Mouse (Mus musculus): Measurements from ENCODE around the gene Adgre5. TPM values are rescaled to one million over a fixed set of nuclear protein-coding genes. Genes with fewer than 3 reads are reported as not detected.

The Adgre5 gene
- polyA plus RNA-seq (2015; fragmentation: Nextera tagmentation; extraction: Ambion mirVana), result 16.9 and 17.1 TPM in 2 replicates

DNA sequence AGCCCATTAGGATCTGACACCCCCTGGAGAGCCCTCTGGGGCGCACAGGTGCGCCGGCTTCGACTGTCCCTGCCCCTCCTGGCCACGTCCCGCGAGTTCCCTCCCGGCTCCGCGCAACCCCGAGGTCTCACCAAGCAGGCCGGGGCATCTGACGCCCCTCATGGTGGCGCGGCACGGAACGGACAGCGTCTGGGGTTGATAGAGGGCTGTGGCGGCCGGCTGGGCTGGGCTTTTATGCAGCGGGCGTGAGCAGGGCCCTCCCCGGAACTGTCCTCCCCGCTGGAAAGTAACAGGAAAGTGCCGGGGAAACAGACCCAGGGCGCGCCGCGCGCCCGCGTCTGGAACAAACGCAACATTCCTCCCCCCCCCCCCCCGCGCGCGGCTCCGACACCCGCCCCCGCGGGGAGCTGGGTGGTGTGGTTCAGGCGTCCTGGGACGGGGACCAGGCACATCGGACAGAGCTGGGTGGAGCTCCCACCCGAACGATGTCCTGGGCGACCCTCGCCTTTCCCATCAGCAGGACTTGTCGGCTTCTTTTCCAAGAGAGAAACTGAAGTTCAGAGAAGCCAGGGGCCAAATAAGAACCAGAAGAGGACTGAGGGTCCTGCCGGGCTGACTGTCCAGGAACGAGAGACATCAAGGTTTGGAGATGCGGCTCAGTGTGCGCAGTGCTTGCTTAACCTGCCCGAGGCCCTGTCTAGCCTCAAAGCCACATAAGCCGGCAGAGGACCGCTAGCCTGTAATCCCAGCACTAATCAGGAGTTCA, at the start of gene Adgre5:
Gene Adgre5, minus strand, starts transcription at position 351 of the 766 bp plus-strand sequence.
- H3K9ac ChIP-seq (ENCODE audit: low read length), result peak within 1 kb of the TSS; percentile 78
- ATAC-seq (ENCODE audit: low FRiP score, low TSS enrichment) (peak; percentile 83), DNase-seq (ENCODE audit: low spot score) (peak; percentile 78)
- H3K4me3 ChIP-seq (ENCODE audit: low read depth, low read length), result peak within 1 kb of the TSS; percentile 69
- H3K27me3 ChIP-seq (ENCODE audit: control insufficient read depth, insufficient read depth, low read length), result no peaks in the 10 kb centered on the region
- 2% methylated on average over 40 of the region's 56 CpGs for WGBS
- H3K4me1 ChIP-seq (replicated peaks; ENCODE audit: control insufficient read depth, insufficient read depth), result peaks cover 5% of the 10 kb centered on the region; the same call in 1 of the 2 replicates
- no peaks in the 10 kb centered on the region for H3K36me3 ChIP-seq (ENCODE audit: control insufficient read depth, insufficient read depth, low read length)
- H3K27ac ChIP-seq (replicated peaks), result peak within 1 kb of the TSS; percentile 89
- H3K9me3 ChIP-seq (ENCODE audit: control insufficient read depth, low read length), result no peaks in the 10 kb centered on the region
- TF ChIP-seq CTCF (IDR thresholded peaks at IDR 0.05; ENCODE audit: low read depth), result peak; percentile 27
- TF ChIP-seq EP300 (optimal IDR thresholded peaks at IDR 0.05), result no peak
- peak within 1 kb of the TSS; percentile 85 for H3K4me2 ChIP-seq (replicated peaks; ENCODE audit: low read depth)

DNA sequence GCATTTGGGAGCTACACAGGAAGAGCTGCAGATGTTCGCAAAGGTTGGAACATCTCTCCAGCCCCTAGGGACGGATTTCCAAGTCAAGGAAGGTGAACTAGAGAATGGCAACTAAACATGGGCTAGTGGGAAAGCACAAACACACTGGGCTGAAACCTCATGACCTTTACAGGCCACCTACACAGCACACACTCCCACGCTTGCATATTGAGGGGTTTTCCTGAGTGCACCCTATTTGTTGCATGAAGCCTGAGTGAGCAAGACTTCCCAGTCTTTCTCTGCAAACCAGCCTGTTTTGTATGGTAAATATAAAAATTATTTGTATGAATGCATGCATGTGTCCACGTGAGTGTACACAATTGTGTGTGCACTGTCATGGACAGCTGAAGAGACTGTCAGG, 48.7 kb upstream of the Adgre5 start:
- Histone ChIP-seq H3K27ac (replicated peaks) (no peak overlapping the region), H3K9ac (ENCODE audit: low read length) (no peak overlapping the region), H3K36me3 (ENCODE audit: control insufficient read depth, insufficient read depth, low read length) (no peaks in the 10 kb centered on the region), H3K4me2 (replicated peaks; ENCODE audit: low read depth) (no peak overlapping the region), H3K4me1 (replicated peaks; ENCODE audit: control insufficient read depth, insufficient read depth) (no peaks in the 10 kb centered on the region), H3K27me3 (ENCODE audit: control insufficient read depth, insufficient read depth, low read length) (no peaks in the 10 kb centered on the region), H3K4me3 (ENCODE audit: low read depth, low read length) (no peak overlapping the region), H3K9me3 (ENCODE audit: control insufficient read depth, low read length) (no peaks in the 10 kb centered on the region)
- no peak for TF ChIP-seq EP300 (optimal IDR thresholded peaks at IDR 0.05)
- TF ChIP-seq CTCF (IDR thresholded peaks at IDR 0.05; ENCODE audit: low read depth), result no peak
- no peak for DNase-seq (ENCODE audit: low spot score)
- ATAC-seq (ENCODE audit: low FRiP score, low TSS enrichment), result no peak
- WGBS, result 69% methylated on average over 4 of the region's 4 CpGs

DNA sequence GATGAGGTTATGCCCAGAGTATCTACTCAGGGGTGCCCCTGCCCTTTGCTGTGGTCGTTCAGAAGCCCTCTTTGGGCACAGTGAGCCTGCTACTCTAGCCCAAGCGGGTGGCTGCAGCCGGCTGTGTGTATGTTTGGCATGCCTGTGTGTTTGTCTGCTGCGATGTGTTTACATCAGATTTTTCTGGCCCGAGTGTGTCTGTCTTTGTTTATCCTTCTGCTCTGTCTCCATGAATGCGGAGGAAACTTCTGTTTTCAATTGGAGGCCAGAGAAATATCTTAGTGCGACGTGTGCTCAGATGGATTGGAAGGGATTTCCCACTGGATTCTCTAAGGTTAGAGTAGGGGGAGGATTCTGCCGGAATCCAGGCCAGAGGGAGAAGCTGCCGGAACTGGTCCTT, 43.9 kb upstream of the Adgre5 start:
- no peak overlapping the region; the same call in 1 of the 2 replicates for H3K4me2 ChIP-seq (replicated peaks; ENCODE audit: low read depth)
- H3K36me3 ChIP-seq (ENCODE audit: control insufficient read depth, insufficient read depth, low read length), result no peaks in the 10 kb centered on the region
- peak overlapping the region; percentile 65; the same call in 1 of the 2 replicates for H3K27ac ChIP-seq (replicated peaks)
- TF ChIP-seq CTCF (IDR thresholded peaks at IDR 0.05; ENCODE audit: low read depth) (no peak), EP300 (optimal IDR thresholded peaks at IDR 0.05) (no peak)
- H3K9ac ChIP-seq (ENCODE audit: low read length), result no peak overlapping the region
- H3K27me3 ChIP-seq (ENCODE audit: control insufficient read depth, insufficient read depth, low read length), result no peaks in the 10 kb centered on the region
- no peaks in the 10 kb centered on the region for H3K9me3 ChIP-seq (ENCODE audit: control insufficient read depth, low read length)
- ATAC-seq (ENCODE audit: low FRiP score, low TSS enrichment) (no peak), DNase-seq (ENCODE audit: low spot score) (no peak)
- H3K4me3 ChIP-seq (ENCODE audit: low read depth, low read length), result no peak overlapping the region
- WGBS, result 39% methylated on average over 10 of the region's 10 CpGs
- H3K4me1 ChIP-seq (replicated peaks; ENCODE audit: control insufficient read depth, insufficient read depth), result 0 out of 2 replicates have a peak, but pooled peaks cover 2% of the 10 kb centered on the region

DNA sequence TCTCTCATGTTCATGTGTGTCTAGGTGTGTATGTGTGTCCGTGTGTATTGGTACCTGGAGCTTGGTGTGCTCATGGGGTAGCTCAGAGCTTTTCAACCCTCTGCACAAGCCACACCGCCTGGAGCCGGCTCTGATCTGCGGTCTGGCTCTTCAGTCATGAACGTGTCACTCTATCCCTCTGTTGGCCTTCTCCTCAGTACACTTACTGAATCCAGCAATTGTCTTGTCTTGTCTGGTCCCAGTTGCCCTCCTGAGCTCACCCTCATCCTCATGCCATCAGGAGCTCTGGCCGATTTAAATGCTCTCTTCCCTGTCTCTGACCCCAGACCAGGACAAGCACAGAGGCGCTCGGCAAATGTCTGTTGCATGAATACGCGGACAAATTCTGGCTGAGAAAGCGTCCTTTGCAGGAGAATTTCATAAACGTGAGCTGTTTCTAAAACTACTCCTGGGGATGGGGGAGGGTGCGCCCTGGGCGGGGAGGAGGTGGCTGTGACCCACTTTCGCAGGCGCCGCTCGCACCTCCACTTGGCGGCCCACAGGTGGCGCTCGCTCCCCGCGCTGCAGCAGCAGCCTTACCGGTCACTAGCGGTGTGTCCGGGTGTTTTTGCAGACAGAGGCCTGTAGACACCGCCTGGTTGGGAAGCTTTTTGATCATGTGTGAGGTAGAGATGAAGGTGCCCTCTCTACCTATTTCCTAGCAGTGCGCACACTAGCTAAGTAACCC, 41.9 kb upstream of the Adgre5 start:
- DNase-seq (ENCODE audit: low spot score) (peak; percentile 81), ATAC-seq (ENCODE audit: low FRiP score, low TSS enrichment) (peak; percentile 83)
- Histone ChIP-seq H3K4me1 (replicated peaks; ENCODE audit: control insufficient read depth, insufficient read depth) (0 out of 2 replicates have a peak, but pooled peaks cover 2% of the 10 kb centered on the region), H3K4me3 (ENCODE audit: low read depth, low read length) (no peak overlapping the region), H3K27ac (replicated peaks) (no peak overlapping the region), H3K27me3 (ENCODE audit: control insufficient read depth, insufficient read depth, low read length) (no peaks in the 10 kb centered on the region), H3K9ac (ENCODE audit: low read length) (no peak overlapping the region), H3K36me3 (ENCODE audit: control insufficient read depth, insufficient read depth, low read length) (no peaks in the 10 kb centered on the region), H3K4me2 (replicated peaks; ENCODE audit: low read depth) (0 out of 2 replicates have a peak overlapping the region, but pooled peaks have one; percentile 21), H3K9me3 (ENCODE audit: control insufficient read depth, low read length) (no peaks in the 10 kb centered on the region)
- 15% methylated on average over 28 of the region's 28 CpGs for WGBS
- TF ChIP-seq CTCF (IDR thresholded peaks at IDR 0.05; ENCODE audit: low read depth), result peak; percentile 99
- no peak for TF ChIP-seq EP300 (optimal IDR thresholded peaks at IDR 0.05)

DNA sequence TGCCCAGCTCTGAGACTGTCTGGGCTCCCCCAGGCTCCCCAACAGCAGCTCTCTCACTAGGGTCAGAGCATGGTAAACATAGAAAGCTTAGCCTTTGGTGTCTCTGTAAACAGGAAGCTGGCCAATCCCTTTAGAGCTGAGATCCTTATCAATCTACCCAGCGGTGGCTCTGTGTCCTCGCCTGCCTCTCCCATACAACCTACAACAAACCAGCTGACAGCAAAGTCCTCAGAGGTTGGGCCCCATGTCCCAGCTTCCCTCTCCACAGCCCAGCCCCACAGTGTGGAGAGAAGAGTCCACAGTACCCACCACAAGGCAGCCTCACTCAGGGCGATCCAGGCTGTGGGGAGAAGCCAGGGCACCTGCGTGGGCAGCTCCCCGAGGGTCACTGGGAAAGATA, 38.5 kb upstream of the Adgre5 start:
- 0 out of 2 replicates have a peak, but pooled peaks cover 2% of the 10 kb centered on the region for H3K4me1 ChIP-seq (replicated peaks; ENCODE audit: control insufficient read depth, insufficient read depth)

More for the DNA sequence above, 38.5 kb upstream of the Adgre5 start:
- H3K9me3 ChIP-seq (ENCODE audit: control insufficient read depth, low read length), result no peaks in the 10 kb centered on the region
- no peak overlapping the region for H3K4me3 ChIP-seq (ENCODE audit: low read depth, low read length)
- H3K9ac ChIP-seq (ENCODE audit: low read length), result no peak overlapping the region
- no peak overlapping the region for H3K27ac ChIP-seq (replicated peaks)
- no peaks in the 10 kb centered on the region for H3K36me3 ChIP-seq (ENCODE audit: control insufficient read depth, insufficient read depth, low read length)
- ATAC-seq (ENCODE audit: low FRiP score, low TSS enrichment) (no peak), DNase-seq (ENCODE audit: low spot score) (no peak)
- H3K27me3 ChIP-seq (ENCODE audit: control insufficient read depth, insufficient read depth, low read length), result no peaks in the 10 kb centered on the region
- 43% methylated on average over 5 of the region's 5 CpGs for WGBS
- TF ChIP-seq CTCF (IDR thresholded peaks at IDR 0.05; ENCODE audit: low read depth) (no peak), EP300 (optimal IDR thresholded peaks at IDR 0.05) (no peak)
- H3K4me2 ChIP-seq (replicated peaks; ENCODE audit: low read depth), result no peak overlapping the region

Measured in stomach, postnatal 0 days (tissue).